Mouse (Mus musculus) limb, embryonic 12.5 days (tissue): ENCODE data around the gene Col25a1. TPM values are rescaled to one million over a fixed set of nuclear protein-coding genes. Genes with fewer than 3 reads are reported as not detected.

ENCODE experiments used
- ATAC-seq: fragments of 200-750 bp; cut with Nextera tagmentation; 2 replicates; pipeline ENCODE4 v1.8.0; 2017; ENCODE audit warnings: low read depth, moderate TSS enrichment; ENCODE audit not compliant: insufficient number of reproducible peaks, insufficient read depth, low FRiP score, low TSS enrichment
- H3K27ac ChIP-seq: fragments of 300-500 bp; sonication (generic); 2 replicates; pipeline ENCODE4 v1.5.1; 2016; ENCODE audit warnings: mild to moderate bottlenecking, moderate library complexity
- H3K27me3 ChIP-seq: fragments of 300-500 bp; sonication (generic); 2 replicates; pipeline ENCODE4 v1.6.1; 2016; ENCODE audit warnings: mild to moderate bottlenecking, moderate library complexity
- H3K36me3 ChIP-seq: fragments of 300-500 bp; sonication (generic); 2 replicates; pipeline ENCODE4 v1.6.1; 2016; ENCODE audit warnings: mild to moderate bottlenecking, moderate library complexity
- H3K4me1 ChIP-seq: fragments of 300-500 bp; sonication (generic); replicated peaks from 2 replicates; pipeline ENCODE4 v1.6.1; 2016
- H3K4me2 ChIP-seq: fragments of 300-500 bp; sonication (generic); 2 replicates; pipeline ENCODE4 v1.6.1; 2016; ENCODE audit warnings: mild to moderate bottlenecking, moderate library complexity
- H3K4me3 ChIP-seq: fragments of 300-500 bp; sonication (generic); replicated peaks from 2 replicates; pipeline ENCODE4 v1.5.1; 2016; ENCODE audit warnings: mild to moderate bottlenecking
- H3K9ac ChIP-seq: fragments of 300-500 bp; sonication (generic); replicated peaks from 2 replicates; pipeline ENCODE4 v1.6.1; 2016; ENCODE audit warnings: mild to moderate bottlenecking, moderate library complexity
- H3K9me3 ChIP-seq: fragments of 300-500 bp; sonication (generic); 2 replicates; pipeline ENCODE4 v1.6.1; 2016; ENCODE audit warnings: mild to moderate bottlenecking, moderate library complexity
- WGBS: fragments of 180-500 bp; shearing (Covaris S2); methylation state at CpG from one replicate; pipeline ENCODE4 v1.1.7; 2016; 5-methylcytosine and 5-hydroxymethylcytosine counted together
- polyA plus RNA-seq: library from polyadenylated mRNA; unstranded; fragments of >200 nt; fragmentation: Nextera tagmentation; extraction: Ambion mirVana; gene quantifications from 2 replicates; pipeline ENCODE4 v1.2.1, GENCODE M21; 2016

Gene Col25a1
- polyA plus RNA-seq, 1 experiment from 2014 or later: 43.2 TPM

GRCm38 (mm10) chr3:130617439-130617898 is 486.2 kb downstream of the Col25a1 start, which contains the start of gene Etnppl:
Etnppl (plus strand) TSS chr3:130617448.
- WGBS: 3% methylated on average over 10 of the region's 10 CpGs
- peaks cover 18% of the 10 kb centered on the region for H3K4me1 ChIP-seq
- H3K27ac ChIP-seq: no peak within 1 kb of the TSS
- peak within 1 kb of the TSS; percentile 56 for H3K4me2 ChIP-seq
- H3K27me3 ChIP-seq: peaks cover 9% of the 10 kb centered on the region
- peak within 1 kb of the TSS; percentile 21 for H3K4me3 ChIP-seq
- ATAC-seq: peak; percentile 68; the same call in 1 of the 2 replicates
- peak within 1 kb of the TSS; percentile 38; the same call in 1 of the 2 replicates for H3K9ac ChIP-seq
- H3K9me3 ChIP-seq: no peaks in the 10 kb centered on the region
- H3K36me3 ChIP-seq: no peaks in the 10 kb centered on the region

GRCm38 (mm10) chr3:130620517-130621146 is 489.3 kb downstream of the Col25a1 start:
- H3K27ac ChIP-seq: peak overlapping the region; percentile 56

GRCm38 (mm10) chr3:130628358-130628757 is 497.1 kb downstream of the Col25a1 start:
- H3K36me3 ChIP-seq: no peaks in the 10 kb centered on the region
- no peak overlapping the region for H3K9ac ChIP-seq
- ATAC-seq: no peak
- no peaks in the 10 kb centered on the region for H3K9me3 ChIP-seq
- H3K27me3 ChIP-seq: no peaks in the 10 kb centered on the region
- 91% methylated on average over 5 of the region's 5 CpGs for WGBS
- no peak overlapping the region for H3K4me3 ChIP-seq
- H3K4me2 ChIP-seq: no peak overlapping the region
- H3K4me1 ChIP-seq: no peaks in the 10 kb centered on the region
- no peak overlapping the region for H3K27ac ChIP-seq

More at GRCm38 (mm10) chr3:130620517-130621146, 489.3 kb downstream of the Col25a1 start:
- peaks cover 18% of the 10 kb centered on the region for H3K4me1 ChIP-seq
- H3K4me3 ChIP-seq: no peak overlapping the region
- peaks cover 8% of the 10 kb centered on the region for H3K27me3 ChIP-seq
- no peaks in the 10 kb centered on the region for H3K9me3 ChIP-seq
- H3K36me3 ChIP-seq: no peaks in the 10 kb centered on the region
- peak overlapping the region; percentile 32 for H3K4me2 ChIP-seq
- H3K9ac ChIP-seq: no peak overlapping the region
- WGBS: 45% methylated on average over 12 of the region's 12 CpGs
- ATAC-seq: no peak

- H3K36me3 ChIP-seq: no peaks in the 10 kb centered on the region
- H3K4me3 ChIP-seq: no peak overlapping the region
- H3K4me1 ChIP-seq: no peaks in the 10 kb centered on the region
- 77% methylated on average over 5 of the region's 5 CpGs for WGBS
- H3K4me2 ChIP-seq: no peak overlapping the region
- no peaks in the 10 kb centered on the region for H3K27me3 ChIP-seq
- no peak overlapping the region for H3K9ac ChIP-seq
- no peak for ATAC-seq
- no peaks in the 10 kb centered on the region for H3K9me3 ChIP-seq
- H3K27ac ChIP-seq: no peak overlapping the region
Observed at GRCm38 (mm10) chr3:130633859-130634258, 502.6 kb downstream of the Col25a1 start.

GRCm38 (mm10) chr3:130646110-130646810 is 515.0 kb downstream of the Col25a1 start:
- H3K9me3 ChIP-seq: no peaks in the 10 kb centered on the region
- peaks cover 15% of the 10 kb centered on the region for H3K4me1 ChIP-seq
- 77% methylated on average over 11 of the region's 11 CpGs for WGBS
- no peaks in the 10 kb centered on the region; the same call in 1 of the 2 replicates for H3K27me3 ChIP-seq
- H3K36me3 ChIP-seq: no peaks in the 10 kb centered on the region
- H3K27ac ChIP-seq: no peak overlapping the region
- no peak for ATAC-seq
- H3K4me2 ChIP-seq: no peak overlapping the region
- no peak overlapping the region for H3K9ac ChIP-seq
- no peak overlapping the region for H3K4me3 ChIP-seq

Other genes with a start within 250 kb of the Col25a1 start
- gene Casp6, start 230.1 kb upstream of the Col25a1 start, polyA plus RNA-seq: 107 and 109 TPM in 2 replicates
- 12.5 and 13.7 TPM in 2 replicates for gene Mcub, start 161.3 kb upstream of the Col25a1 start, polyA plus RNA-seq
- gene Sec24b, start 69.9 kb upstream of the Col25a1 start, polyA plus RNA-seq: 31.8 and 36.3 TPM in 2 replicates